Mouse (Mus musculus): ENCODE results near the gene Lat. TPM values are rescaled to one million over a fixed set of nuclear protein-coding genes. Genes with fewer than 3 reads are reported as not detected.

The Lat gene
- polyA plus RNA-seq, 1 experiment from 2014 or later, result 0.95 TPM

- in situ Hi-C loops (cut with MboI; ENCODE audit: low pct_unique_long_range_greater_than_20kb), result no loop called here
- ChIA-PET POLR2A (interaction anchor here (0.7 kb wide), 2 partner anchors 15 to 108 kb away, joined by 3 to 4 read pairs; no protein-coding TSS in a partner anchor), CTCF (no interaction called here)
- H3K27me3 ChIP-seq, result peaks cover 4% of the 10 kb centered on the region
- DNase-seq (ENCODE audit: low read depth, low spot score), result no peak
- no peak for TF ChIP-seq CTCF (IDR thresholded peaks at IDR 0.05)
- ATAC-seq, result no peak
These were observed 15.9 kb downstream of the Lat start for GRCm38 (mm10) chr7:126353251-126353993.

GRCm38 (mm10) chr7:126351419-126351951, 17.9 kb downstream of the Lat start:
- in situ Hi-C loops (cut with MboI; ENCODE audit: low pct_unique_long_range_greater_than_20kb), result no loop called here
- TF ChIP-seq CTCF (IDR thresholded peaks at IDR 0.05), result no peak
- CTCF ChIA-PET, result interaction anchor here (1.5 kb wide), 1 partner anchor 26 kb away, joined by 3 read pairs; the partner anchor contains the start of gene Spns1
- H3K27me3 ChIP-seq, result peaks cover 4% of the 10 kb centered on the region
- ATAC-seq (no peak), DNase-seq (ENCODE audit: low read depth, low spot score) (no peak)
- POLR2A ChIA-PET, result no interaction called here

DNA sequence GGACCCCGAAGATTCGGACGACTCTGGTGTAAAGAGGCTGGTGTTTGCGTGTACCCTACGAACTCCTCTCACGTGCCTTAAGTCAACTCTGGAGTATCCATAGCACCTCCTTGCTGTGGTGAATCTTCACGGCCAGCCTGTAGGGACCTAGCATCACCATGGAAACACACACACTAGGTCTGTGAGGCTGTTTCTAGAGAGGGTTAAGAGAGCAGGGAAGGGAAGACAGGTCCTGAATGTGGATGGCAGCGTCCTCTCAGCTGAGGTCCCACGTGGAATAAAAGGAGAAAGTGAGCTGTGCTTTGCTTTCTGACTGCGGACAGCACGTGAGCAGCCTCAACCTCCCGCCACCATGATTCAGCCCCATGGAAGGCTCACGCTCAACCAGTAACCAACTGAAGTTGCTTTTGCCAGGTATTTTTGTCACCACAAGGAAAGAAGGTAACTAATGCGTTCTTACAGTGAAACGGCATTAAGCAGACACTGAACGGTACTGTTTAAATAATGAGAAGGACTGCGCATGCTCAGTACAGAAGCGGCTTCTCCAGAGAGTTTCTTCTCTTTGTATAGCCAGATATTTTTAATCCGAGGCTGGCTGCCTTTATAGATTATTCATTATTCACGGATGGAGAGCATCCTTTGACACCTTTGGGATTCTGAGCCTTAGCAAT, 18.5 kb downstream of the Lat start:
- in situ Hi-C loops (cut with MboI; ENCODE audit: low pct_unique_long_range_greater_than_20kb), result no loop called here
- peaks cover 4% of the 10 kb centered on the region for H3K27me3 ChIP-seq
- DNase-seq (ENCODE audit: low read depth, low spot score) (no peak), ATAC-seq (no peak)
- POLR2A ChIA-PET, result no interaction called here
- no peak for TF ChIP-seq CTCF (IDR thresholded peaks at IDR 0.05)
- CTCF ChIA-PET, result interaction anchor here (1.2 to 1.5 kb wide), 2 partner anchors 9 to 26 kb away, joined by 3 to 5 read pairs; partner anchors contain the start of gene Spns1

DNA sequence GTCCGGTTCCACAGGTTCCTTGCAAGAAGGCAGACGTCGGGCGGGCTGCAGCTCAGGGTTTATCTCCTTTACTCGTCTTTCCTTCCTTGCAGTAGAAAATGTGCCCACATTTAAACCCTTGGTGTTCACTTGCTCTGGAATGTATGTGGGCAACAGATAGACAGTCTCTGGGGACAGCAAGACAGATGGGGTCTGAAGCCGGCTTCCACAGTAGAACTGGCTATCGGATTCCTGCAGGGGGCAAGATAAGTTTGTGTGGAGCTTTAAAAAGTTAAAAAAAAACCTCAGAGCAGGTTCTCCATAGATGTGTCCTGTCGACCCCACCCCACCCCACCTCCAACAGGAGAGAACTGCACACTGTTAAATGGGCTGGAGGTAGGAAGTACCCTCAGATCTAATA, 21.1 kb downstream of the Lat start:
- H3K27me3 ChIP-seq, result peaks cover 4% of the 10 kb centered on the region
- CTCF ChIA-PET, result no interaction called here
- TF ChIP-seq CTCF (IDR thresholded peaks at IDR 0.05), result no peak
- no peak for DNase-seq (ENCODE audit: low read depth, low spot score)
- ATAC-seq, result no peak
- in situ Hi-C loops (cut with MboI; ENCODE audit: low pct_unique_long_range_greater_than_20kb), result no loop called here
- POLR2A ChIA-PET, result no interaction called here

DNA sequence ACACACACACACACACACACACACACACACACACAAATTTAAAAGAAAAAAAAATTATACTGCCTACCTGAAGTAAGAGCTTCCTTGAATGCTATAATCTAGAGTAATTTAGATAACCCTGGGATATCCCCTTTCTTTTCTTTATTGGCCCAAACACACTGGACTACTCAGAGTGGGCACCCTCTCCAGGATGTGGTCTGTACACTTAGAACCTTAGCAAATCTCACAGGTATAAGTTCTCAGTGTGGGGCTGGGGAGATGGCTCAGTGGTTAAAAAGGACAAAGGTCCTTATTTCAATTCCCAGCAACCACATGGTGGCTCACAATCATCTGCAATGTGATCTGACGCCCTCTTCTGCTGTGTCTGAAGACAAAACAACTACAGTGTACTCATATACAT, 22.3 kb downstream of the Lat start:
- POLR2A ChIA-PET, result interaction anchor here (0.7 kb wide), 1 partner anchor 10 kb away, joined by 3 read pairs; no protein-coding TSS in a partner anchor
- no peak for TF ChIP-seq CTCF (IDR thresholded peaks at IDR 0.05)
- in situ Hi-C loops (cut with MboI; ENCODE audit: low pct_unique_long_range_greater_than_20kb), result no loop called here
- no peak for ATAC-seq
- no peak for DNase-seq (ENCODE audit: low read depth, low spot score)
- CTCF ChIA-PET, result interaction anchor here (1.2 kb wide), 1 partner anchor 22 kb away, joined by 3 read pairs; no protein-coding TSS in a partner anchor
- H3K27me3 ChIP-seq, result peaks cover 4% of the 10 kb centered on the region

DNA sequence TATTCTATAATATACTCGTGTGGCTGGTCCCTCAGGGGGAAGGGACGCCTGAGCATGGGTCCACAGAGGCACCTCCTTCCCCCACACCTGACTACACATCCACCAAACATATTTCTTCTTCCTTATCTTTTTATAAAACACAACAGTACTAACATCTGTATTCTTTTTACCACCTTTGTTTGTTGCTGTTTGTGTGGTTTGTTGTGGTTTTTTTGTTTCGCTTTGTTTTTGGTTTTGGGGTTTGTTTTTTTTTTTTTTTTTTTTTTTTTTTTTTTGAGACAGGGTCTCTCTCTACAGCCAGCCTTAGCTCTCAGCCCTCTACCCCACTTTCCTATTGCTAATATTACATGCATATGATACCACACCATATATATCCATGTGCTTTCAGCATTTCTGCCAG, 23.4 kb downstream of the Lat start:
- ATAC-seq, result no peak
- in situ Hi-C loops (cut with MboI; ENCODE audit: low pct_unique_long_range_greater_than_20kb), result no loop called here

DNA sequence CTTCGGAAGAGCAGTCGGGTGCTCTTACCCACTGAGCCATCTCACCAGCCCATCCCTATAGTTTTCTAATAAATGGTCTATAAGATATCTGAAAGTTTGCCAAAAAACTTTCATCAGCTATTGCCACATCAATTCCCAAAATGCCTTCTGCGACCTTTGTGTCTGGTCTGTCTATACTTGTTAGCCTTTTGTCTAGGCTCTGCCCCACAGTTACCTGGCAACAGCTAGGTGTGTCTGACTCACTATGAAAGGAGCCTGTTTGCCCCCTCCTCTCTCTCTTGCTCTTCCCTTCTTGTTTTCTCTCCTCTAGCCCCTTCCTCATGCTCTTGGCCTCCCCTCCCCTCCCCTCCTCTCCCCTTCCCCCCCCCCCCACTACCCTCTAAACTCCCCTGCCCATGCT, 23.8 kb downstream of the Lat start:
- in situ Hi-C loops (cut with MboI; ENCODE audit: low pct_unique_long_range_greater_than_20kb), result no loop called here
- H3K27me3 ChIP-seq, result peaks cover 4% of the 10 kb centered on the region
- no peak for TF ChIP-seq CTCF (IDR thresholded peaks at IDR 0.05)
- POLR2A ChIA-PET, result no interaction called here
- ATAC-seq (no peak), DNase-seq (ENCODE audit: low read depth, low spot score) (no peak)
- CTCF ChIA-PET, result no interaction called here

More for the DNA sequence above, 23.4 kb downstream of the Lat start:
- peaks cover 4% of the 10 kb centered on the region for H3K27me3 ChIP-seq
- no peak for DNase-seq (ENCODE audit: low read depth, low spot score)
- ChIA-PET POLR2A (no interaction called here), CTCF (interaction anchor here (1.2 kb wide), 1 partner anchor 21 kb away, joined by 3 read pairs; no protein-coding TSS in a partner anchor)
- TF ChIP-seq CTCF (IDR thresholded peaks at IDR 0.05), result no peak

DNA sequence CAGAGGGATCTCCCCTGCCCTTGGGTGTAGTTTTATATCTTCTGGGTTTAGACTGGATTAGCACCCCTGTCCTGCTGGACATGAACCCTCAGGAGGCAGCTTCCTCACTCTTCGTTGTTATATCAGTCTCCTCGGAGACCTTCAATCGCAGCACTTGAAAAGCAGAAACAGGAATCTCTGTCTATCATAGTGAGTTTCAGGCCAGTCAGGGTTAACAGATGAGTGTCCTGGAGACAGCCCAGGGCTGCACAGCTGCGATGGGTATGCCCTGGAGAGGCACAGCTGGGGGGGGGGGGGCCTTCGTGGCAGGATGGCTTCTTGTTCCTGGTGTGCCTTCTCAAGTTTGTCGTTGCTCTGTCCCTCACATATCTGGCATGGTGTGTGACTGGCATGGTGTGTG, 28.5 kb downstream of the Lat start:
- POLR2A ChIA-PET, result no interaction called here
- no peak for ATAC-seq
- CTCF ChIA-PET, result no interaction called here
- no peak for TF ChIP-seq CTCF (IDR thresholded peaks at IDR 0.05)
- H3K27me3 ChIP-seq, result no peaks in the 10 kb centered on the region
- no peak for DNase-seq (ENCODE audit: low read depth, low spot score)
- in situ Hi-C loops (cut with MboI; ENCODE audit: low pct_unique_long_range_greater_than_20kb), result no loop called here

GRCm38 (mm10) chr7:126340206-126340618, 29.2 kb downstream of the Lat start:
- H3K27me3 ChIP-seq, result no peaks in the 10 kb centered on the region
- TF ChIP-seq CTCF (IDR thresholded peaks at IDR 0.05), result no peak
- CTCF ChIA-PET, result interaction anchor here (1.3 to 1.5 kb wide), 2 partner anchors 17 to 37 kb away, joined by 5 read pairs; partner anchors contain the start of gene Spns1
- ATAC-seq, result no peak
- DNase-seq (ENCODE audit: low read depth, low spot score), result no peak
- in situ Hi-C loops (cut with MboI; ENCODE audit: low pct_unique_long_range_greater_than_20kb), result no loop called here
- POLR2A ChIA-PET, result no interaction called here

- in situ Hi-C loops (cut with MboI; ENCODE audit: low pct_unique_long_range_greater_than_20kb), result no loop called here
- H3K27me3 ChIP-seq, result no peaks in the 10 kb centered on the region
- ChIA-PET CTCF (interaction anchor here (1.3 to 1.5 kb wide), 2 partner anchors 16 to 37 kb away, joined by 5 read pairs; partner anchors contain the start of gene Spns1), POLR2A (no interaction called here)
- no peak for TF ChIP-seq CTCF (IDR thresholded peaks at IDR 0.05)
- DNase-seq (ENCODE audit: low read depth, low spot score) (no peak), ATAC-seq (no peak)
These were observed 29.8 kb downstream of the Lat start for GRCm38 (mm10) chr7:126339521-126339971.

DNA sequence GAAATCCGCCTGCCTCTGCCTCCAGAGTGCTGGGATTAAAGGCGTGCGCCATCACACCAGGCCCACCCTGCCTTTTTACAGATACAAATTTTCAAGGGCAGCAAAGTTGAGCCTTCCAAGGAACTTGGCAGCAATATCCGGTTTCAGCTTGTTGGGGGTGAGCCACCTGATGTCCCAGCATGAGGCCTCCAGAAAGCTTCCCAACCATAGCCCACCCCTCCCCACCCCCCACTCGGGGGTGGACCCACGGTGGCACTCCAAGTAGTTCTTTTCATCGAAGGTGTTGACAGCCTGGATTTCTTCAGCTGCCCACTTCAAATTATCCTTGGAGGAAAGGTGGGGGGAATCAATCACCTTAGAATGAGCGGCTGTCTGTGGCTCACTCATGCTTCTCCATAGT, 30.5 kb downstream of the Lat start:
- no peak for TF ChIP-seq CTCF (IDR thresholded peaks at IDR 0.05)
- in situ Hi-C loops (cut with MboI; ENCODE audit: low pct_unique_long_range_greater_than_20kb), result no loop called here
- POLR2A ChIA-PET, result no interaction called here
- H3K27me3 ChIP-seq, result no peaks in the 10 kb centered on the region
- CTCF ChIA-PET, result interaction anchor here (1.3 to 1.5 kb wide), 2 partner anchors 15 to 38 kb away, joined by 5 read pairs; partner anchors contain the start of gene Spns1
- ATAC-seq (no peak), DNase-seq (ENCODE audit: low read depth, low spot score) (no peak)
